Mouse (Mus musculus): Measurements from ENCODE around the gene Eps8l1. TPM values are rescaled to one million over a fixed set of nuclear protein-coding genes. Genes with fewer than 3 reads are reported as not detected.

Eps8l1 gene
- total and polyA plus RNA-seq, 3 experiments, result 0.01 to 0.19 TPM; not detected in 1

GRCm38 (mm10) chr7:4445216-4445791 lies 15.2 kb upstream of the Eps8l1 start, which contains the start of gene Rdh13:
Gene Rdh13 (minus strand): TSS chr7:4445649.
- Histone ChIP-seq H3K4me1 (ENCODE audit: control insufficient read depth in 1 of 2, insufficient read depth in 2 of 2, low read length in 2 of 2) (peaks cover 0 to 9% of the 10 kb centered on the region in 2 experiments; a peak in 2 of 4 replicates), H3K9ac (ENCODE audit: control insufficient read depth, low read depth, low read length, poor library complexity, severe bottlenecking) (peak within 1 kb of the TSS; percentile 77), H3K9me3 (replicated peaks; ENCODE audit: insufficient read depth, low read length) (no peaks in the 10 kb centered on the region), H3K27me3 (ENCODE audit: control insufficient read depth in 1 of 2, insufficient read depth in 2 of 2, low read length in 2 of 2) (no peaks in the 10 kb centered on the region), H3K27ac (ENCODE audit: control insufficient read depth, low read depth, low read length) (peak within 1 kb of the TSS; percentile 23), H3K79me2 (ENCODE audit: control insufficient read depth, insufficient read depth, low read length, poor library complexity) (peaks cover 10% of the 10 kb centered on the region), H3K4me3 (ENCODE audit: control insufficient read depth in 1 of 2, insufficient read depth in 1 of 2, low read depth in 2 of 2, low read length in 2 of 2) (peak within 1 kb of the TSS; percentile 74 to 78), H3K36me3 (ENCODE audit: control insufficient read depth in 1 of 2, insufficient read depth in 2 of 2, low read length in 2 of 2) (peaks cover 4 to 5% of the 10 kb centered on the region in 2 experiments)
- peak; percentile 94 for DNase-seq (ENCODE audit: low read depth, low spot score)
- no peak for TF ChIP-seq USF2 (IDR thresholded peaks at IDR 0.05; ENCODE audit: borderline replicate concordance in 1 of 2, insufficient read depth in 1 of 2, low read depth in 1 of 2, low read length in 2 of 2)
- no peak for TF ChIP-seq MEF2A (IDR thresholded peaks at IDR 0.05; ENCODE audit: extremely low read depth, insufficient replicate concordance, low read depth, low read length, poor library complexity, severe bottlenecking)
- peak; percentile 95 for TF ChIP-seq HCFC1 (IDR thresholded peaks at IDR 0.05; ENCODE audit: low read depth, low read length)
- TF ChIP-seq CTCF (IDR thresholded peaks at IDR 0.05 in 2 of 3, conservative IDR thresholded peaks at IDR 0.05 in 1 of 3; ENCODE audit: control insufficient read depth in 1 of 3, insufficient read depth in 1 of 3, low read depth in 2 of 3, low read length in 3 of 3, poor library complexity in 1 of 3, severe bottlenecking in 1 of 3), result no peak
- peak; percentile 84 for TF ChIP-seq SIN3A (IDR thresholded peaks at IDR 0.05; ENCODE audit: low read length)
- TF ChIP-seq NELFE (IDR thresholded peaks at IDR 0.05; ENCODE audit: low read depth, low read length), result peak; percentile 72
- peak; percentile 54; the same call in 1 of the 2 replicates for TF ChIP-seq USF1 (IDR thresholded peaks at IDR 0.05; ENCODE audit: low read depth, low read length)
- TF ChIP-seq CHD2 (IDR thresholded peaks at IDR 0.05; ENCODE audit: low read length), result no peak
- no peak for TF ChIP-seq UBTF (IDR thresholded peaks at IDR 0.05; ENCODE audit: borderline replicate concordance, insufficient read depth, low read depth, low read length)
- TF ChIP-seq POLR2A (IDR thresholded peaks at IDR 0.05; ENCODE audit: control insufficient read depth in 1 of 2, insufficient read depth in 1 of 2, low read depth in 1 of 2, low read length in 2 of 2, poor library complexity in 1 of 2), result peak; percentile 44 to 76; a peak in 3 of 4 replicates
- peak; percentile 93 for TF ChIP-seq MXI1 (IDR thresholded peaks at IDR 0.05; ENCODE audit: low read depth, low read length)
- peak; percentile 82 for TF ChIP-seq KAT2A (conservative IDR thresholded peaks at IDR 0.05; ENCODE audit: low read depth, low read length)
- peak; percentile 69 for TF ChIP-seq NRF1 (IDR thresholded peaks at IDR 0.05; ENCODE audit: insufficient read depth, low read depth, low read length, poor library complexity, severe bottlenecking)
- no peak for TF ChIP-seq GABPA (IDR thresholded peaks at IDR 0.05; ENCODE audit: low read depth, low read length)
- TF ChIP-seq ELF1 (IDR thresholded peaks at IDR 0.05; ENCODE audit: low read depth, low read length), result peak; percentile 91
- TF ChIP-seq POLR2AphosphoS2 (IDR thresholded peaks at IDR 0.05; ENCODE audit: low read length), result peak; percentile 54; the same call in 1 of the 2 replicates
- no peak for TF ChIP-seq CHD1 (IDR thresholded peaks at IDR 0.05; ENCODE audit: low read depth, low read length)
- TF ChIP-seq ZMIZ1 (IDR thresholded peaks at IDR 0.05; ENCODE audit: low read depth, low read length), result no peak
- peak; percentile 80; the same call in 1 of the 2 replicates for TF ChIP-seq MAX (IDR thresholded peaks at IDR 0.05; ENCODE audit: low read length)
- TF ChIP-seq MYC (IDR thresholded peaks at IDR 0.05; ENCODE audit: low read depth, low read length), result peak; percentile 72; the same call in 1 of the 2 replicates

Measured in MEL (cell line).